Mouse (Mus musculus) activated CD4-positive, CD25-positive, alpha-beta regulatory T cell, adult 4 months (primary cell): Measurements from ENCODE around the gene Supt3. TPM values are rescaled to one million over a fixed set of nuclear protein-coding genes. Genes with fewer than 3 reads are reported as not detected.

Experiments used
- ATAC-seq: one replicate; pipeline ENCODE4 v1.8.0; 2017
- polyA plus RNA-seq, 2 experiments: library from polyadenylated mRNA; unstranded; fragments of 100-300 nt; shearing (Covaris generic); gene quantifications; one replicate each; pipeline ENCODE4 v1.2.1; 2017

Supt3 gene
- 10 to 100 TPM; 12.6 to 15.1 TPM for polyA plus RNA-seq

DNA sequence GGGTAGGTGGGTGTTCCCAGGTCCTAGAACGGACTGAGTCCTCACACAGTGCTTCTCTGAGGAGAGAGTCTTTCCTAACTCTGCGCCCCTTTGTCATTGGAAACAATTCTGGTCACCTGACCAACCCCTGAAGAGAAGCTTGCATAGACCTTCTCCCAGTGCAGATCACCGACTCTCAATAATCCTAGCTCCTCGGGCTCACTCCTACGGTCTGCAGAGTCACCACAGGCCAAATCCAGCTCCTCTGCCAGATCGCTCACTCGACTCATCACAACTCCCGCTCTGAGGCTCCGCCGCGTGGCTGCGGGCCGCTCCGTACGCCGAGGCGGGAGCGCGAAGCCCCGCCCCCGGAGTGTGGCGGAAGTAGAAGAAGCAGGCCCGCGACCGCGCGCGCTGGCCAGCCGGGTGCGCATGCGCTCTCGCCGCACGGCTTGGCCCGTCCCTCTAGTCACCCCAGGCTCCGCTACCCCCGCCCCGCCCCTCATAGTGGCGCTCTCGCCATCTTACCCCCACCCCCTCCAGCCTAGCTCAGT is at the start of gene Supt3:
Supt3 (plus strand) TSS at position 415 of the 533 bp plus-strand sequence.
- ATAC-seq = peak; percentile 83

- peak; percentile 43 for ATAC-seq
These were observed 49.3 kb upstream of the Supt3 start for GRCm38 (mm10) chr17:44727675-44728074.

- peak; percentile 82 for ATAC-seq
These were observed 48.5 kb upstream of the Supt3 start for GRCm38 (mm10) chr17:44728464-44728863.

DNA sequence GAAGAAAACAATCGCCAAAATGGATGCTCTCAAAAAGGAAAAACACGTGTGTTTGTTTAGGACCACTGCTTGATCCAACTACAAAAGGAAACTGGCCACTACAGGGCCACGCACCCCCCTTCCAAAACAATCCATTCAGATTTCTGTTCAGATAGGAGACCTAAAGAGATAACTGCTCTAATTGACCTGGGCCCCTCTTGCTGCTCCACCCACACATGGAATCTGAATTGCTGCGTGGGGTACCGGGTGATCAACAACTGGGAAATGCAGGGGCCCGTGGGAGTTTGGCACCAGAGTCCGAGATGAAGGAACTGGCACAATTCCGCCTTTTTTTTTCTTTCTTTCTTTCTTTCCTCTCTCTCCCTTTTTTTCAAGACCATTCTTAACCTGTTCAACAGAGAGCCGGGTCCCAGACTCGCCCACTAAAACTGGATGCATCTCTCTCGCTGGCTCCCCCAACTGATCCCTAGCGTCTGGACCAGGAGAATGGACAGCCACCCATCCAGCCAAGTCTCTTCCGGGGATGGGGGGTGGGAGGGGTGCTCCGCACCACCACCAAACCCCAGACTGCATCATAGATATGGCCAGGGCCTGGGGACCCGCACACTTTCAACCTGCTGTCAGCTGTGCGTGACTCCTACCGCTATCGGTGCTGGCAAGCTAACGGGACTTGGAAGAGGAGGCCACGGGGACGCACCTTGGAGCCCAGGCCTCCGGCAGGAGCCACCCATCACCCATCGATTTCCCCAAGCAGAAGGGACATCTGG is 43.2 kb upstream of the Supt3 start:
- ATAC-seq = no peak

DNA sequence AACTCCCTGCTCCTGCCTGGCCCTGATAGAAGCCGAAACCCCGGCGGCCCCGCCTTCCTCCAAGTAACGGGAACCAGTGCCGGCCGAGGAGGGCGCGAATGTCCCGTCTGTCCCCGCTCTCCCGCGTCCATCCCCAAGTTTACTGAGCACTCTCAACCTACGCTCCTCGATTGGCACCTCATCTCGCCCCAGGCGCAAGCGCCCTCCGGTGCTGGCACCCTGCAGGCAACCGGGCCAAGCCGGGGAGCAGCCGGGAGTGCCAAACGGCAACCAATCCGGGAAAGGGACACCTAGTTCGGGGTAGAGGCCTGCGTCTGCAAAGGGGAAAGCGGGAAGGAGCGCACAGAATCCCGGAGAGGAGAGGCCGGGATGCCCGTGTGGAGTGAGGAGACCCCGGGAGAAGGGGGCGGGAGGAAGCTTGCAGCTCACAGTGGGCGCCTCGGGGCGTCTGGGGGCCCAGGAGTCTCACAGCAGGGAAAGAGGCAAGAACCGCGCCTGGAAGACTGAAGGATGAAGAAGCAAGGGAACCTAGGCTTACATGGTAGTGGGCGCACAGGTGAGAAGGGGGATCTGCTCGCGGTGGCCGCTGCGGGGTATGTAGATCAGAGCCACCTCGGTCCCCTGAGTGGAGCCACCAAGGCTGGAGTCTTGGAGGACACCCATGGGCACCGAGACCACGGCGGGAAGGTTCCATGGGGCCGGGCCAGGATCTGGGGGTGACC is 42.3 kb upstream of the Supt3 start:
- peak; percentile 16 for ATAC-seq

DNA sequence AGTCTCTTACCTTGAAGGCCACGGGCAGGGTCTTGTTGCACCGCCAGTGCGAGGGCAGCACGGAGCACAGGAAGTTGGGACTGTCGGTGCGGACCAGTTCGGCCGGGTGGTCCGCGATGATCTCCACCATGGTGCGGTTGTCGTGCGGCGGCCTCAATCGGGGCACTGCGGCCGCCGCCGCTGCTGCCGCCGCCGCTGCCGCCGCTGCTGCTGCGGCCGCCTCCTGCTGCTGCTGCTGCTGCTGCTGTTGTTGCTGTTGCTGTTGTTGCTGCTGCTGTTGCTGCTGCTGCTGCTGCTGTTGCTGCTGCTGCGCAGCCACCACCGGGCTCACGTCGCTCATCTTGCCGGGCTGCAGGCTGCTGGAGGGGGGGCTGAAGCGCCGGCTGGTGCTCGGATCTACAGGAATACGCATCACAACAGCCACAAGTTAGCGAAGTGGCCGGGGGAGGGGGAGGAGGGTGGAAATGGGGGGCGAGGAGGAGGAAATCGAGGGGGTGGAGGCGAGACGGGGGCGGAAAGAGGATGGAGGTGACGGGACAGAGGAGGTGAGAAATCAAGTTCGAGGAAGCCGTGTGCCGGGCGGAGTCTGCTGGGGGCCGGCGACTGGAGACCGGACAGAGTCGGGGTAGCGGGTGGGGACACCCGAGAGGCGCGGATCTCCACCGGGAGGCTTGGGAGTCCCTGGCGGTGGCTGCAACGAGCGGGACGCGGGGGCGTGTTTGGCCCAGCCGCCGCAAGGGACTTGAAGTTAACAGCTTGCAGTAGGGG is 41.5 kb upstream of the Supt3 start:
- peak; percentile 40 for ATAC-seq

GRCm38 (mm10) chr17:44735991-44736561 is 40.9 kb upstream of the Supt3 start:
- ATAC-seq = peak; percentile 45

DNA sequence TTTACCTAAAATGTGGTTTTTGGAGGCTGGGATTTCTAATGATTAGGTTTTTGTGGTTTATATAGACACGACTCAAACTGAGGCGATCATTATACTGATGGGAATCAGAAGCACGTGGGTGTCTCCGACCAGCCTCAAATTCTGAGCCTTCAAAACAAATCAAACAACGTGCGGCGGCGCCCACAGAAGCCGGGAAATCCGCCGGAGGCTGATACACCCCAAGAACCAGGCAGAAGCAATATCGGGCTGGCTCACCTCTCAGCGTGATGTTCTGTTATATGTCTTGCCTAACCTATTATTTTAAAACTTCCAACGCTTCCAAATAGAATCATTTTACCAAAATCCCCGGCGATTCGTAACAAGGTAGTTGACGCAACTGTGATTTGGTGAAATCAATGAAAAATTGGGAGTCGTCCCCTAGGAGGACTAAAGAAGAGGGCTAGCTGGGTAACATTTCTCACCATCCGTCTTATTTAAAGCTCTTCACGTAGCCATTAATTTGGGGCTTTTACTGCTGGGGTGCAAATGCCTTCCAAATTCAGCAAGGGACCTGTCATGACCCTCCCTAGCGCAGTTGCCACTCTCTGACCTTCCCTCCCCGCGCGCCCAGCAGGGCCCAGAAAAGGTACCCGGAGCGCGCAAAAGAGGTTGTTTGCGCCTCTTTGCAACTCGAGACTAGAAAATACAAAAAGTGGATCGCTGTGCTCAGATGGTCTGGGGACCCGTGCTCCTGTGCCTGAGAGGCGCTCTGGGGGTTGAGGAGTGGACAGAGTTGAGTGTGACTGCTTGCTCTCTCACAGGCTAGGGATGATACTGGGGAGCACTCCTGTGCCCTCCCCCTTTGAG is 39.5 kb upstream of the Supt3 start:
- ATAC-seq = no peak

- ATAC-seq = no peak
These were observed 38.8 kb upstream of the Supt3 start for GRCm38 (mm10) chr17:44738121-44738637.

DNA sequence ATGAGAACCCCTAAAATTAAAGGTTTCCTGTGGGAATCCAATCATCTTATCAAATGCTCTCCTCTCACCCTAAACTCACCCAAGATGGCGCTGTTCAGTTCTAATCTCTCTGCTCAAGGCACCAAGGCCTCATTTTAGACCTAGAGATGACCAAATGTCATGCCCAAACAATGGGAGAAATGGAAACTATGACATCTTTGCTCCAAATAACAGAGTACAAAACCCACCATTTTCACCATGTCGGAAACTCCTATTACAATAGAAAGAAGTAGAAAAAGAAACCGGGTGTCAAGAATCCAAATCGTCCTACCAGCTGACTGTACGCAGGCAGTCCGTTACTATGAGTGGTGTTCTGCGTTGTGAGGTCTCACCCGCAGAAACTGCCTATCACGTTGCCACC is 34.7 kb upstream of the Supt3 start:
- no peak for ATAC-seq

GRCm38 (mm10) chr17:44743780-44744179 is 33.2 kb upstream of the Supt3 start:
- ATAC-seq = no peak

- ATAC-seq = peak; percentile 46
These were observed 31.6 kb upstream of the Supt3 start for GRCm38 (mm10) chr17:44745378-44745777.

DNA sequence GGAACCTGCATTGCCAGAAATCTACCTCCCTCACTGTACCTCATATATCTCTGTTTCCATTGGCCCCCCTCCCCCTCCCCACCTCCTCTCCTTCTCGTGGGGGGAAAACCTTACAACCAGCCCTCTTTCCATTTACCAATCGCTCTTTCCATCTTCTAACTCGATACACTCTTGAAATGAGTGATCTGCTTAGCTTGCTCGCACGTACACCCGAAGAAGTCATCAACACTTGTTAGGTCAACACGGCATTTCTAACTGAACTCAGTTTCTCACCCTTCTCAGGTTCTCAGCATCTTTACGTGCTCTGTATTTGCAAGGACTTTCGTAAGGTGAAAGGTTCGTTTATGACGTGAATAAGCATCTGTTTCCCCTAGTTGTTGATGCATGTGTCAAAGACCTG is 10.6 kb upstream of the Supt3 start:
- ATAC-seq = peak; percentile 78

GRCm38 (mm10) chr17:44766975-44767374 is 10.0 kb upstream of the Supt3 start:
- no peak for ATAC-seq

- ATAC-seq = no peak
These were observed 9.6 kb upstream of the Supt3 start for GRCm38 (mm10) chr17:44767375-44767774.

- ATAC-seq = no peak
These were observed 8.4 kb upstream of the Supt3 start for GRCm38 (mm10) chr17:44768522-44768921.

GRCm38 (mm10) chr17:44770871-44771270 is 6.1 kb upstream of the Supt3 start:
- no peak for ATAC-seq

DNA sequence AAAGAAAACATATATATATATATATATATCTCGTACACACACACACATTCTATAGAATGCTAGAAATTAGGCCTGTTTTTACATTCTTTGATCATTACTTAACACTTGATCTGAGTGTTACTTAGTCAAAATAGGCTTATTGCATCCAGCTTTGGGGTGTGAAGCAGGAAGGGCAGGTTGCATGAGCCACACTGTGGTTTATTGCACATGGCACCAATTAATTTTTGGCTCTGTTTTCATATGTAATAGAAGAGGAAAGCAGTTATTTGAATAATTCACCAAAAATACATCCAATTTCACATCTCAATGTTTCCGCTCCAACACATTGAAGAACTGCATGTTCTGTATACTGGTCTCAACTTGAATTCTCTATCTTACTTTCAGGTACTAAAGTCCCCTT is 4.4 kb upstream of the Supt3 start:
- ATAC-seq = no peak

GRCm38 (mm10) chr17:44777337-44777804 is 419 bp downstream of the Supt3 start:
- peak; percentile 74 for ATAC-seq

- no peak for ATAC-seq
These were observed 1.2 kb downstream of the Supt3 start for GRCm38 (mm10) chr17:44778141-44778540.

DNA sequence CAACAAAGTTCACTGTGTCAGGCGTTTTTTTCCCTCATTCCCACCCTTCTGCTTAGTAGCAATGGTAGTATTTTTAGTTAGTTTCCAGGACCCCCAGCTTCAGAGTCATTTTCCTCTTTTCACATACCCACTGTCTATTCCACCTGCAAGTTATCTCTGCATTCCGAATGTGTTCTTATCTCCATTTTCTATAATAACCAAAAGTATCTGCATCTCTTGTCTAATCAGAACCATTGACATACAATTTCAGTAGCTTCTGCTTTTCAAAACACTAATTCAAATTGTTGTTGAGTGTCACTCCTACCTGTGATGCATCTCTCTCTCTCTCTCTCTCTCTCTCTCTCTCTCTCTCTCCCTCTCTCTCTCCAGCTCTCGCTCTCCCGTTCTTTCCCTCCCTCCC is 3.4 kb downstream of the Supt3 start:
- no peak for ATAC-seq
